Mouse (Mus musculus) kidney, adult 2 months (tissue): ENCODE data around the gene Olah.

Experiments used
- CTCF ChIP-seq: fragments of 200-500 bp; conservative IDR thresholded peaks from 2 replicates; pipeline ENCODE4 v1.5.1; 2011; ENCODE audit warnings: low read depth, mild to moderate bottlenecking, control low read depth, low read length, moderate library complexity, mixed read lengths; ENCODE audit not compliant: insufficient read depth, insufficient read length
- POLR2A ChIP-seq: fragments of 200-500 bp; IDR thresholded peaks from one replicate; pipeline ENCODE4 v1.6.1; 2011; ENCODE audit warnings: low read depth, low read length, control low read depth

GRCm38 (mm10) chr2:3332484-3333242, 64.3 kb downstream of the Olah start, which contains the start of gene Rpp38:
- no peak for TF ChIP-seq CTCF
- TF ChIP-seq POLR2A: peak; percentile 21
